Mouse (Mus musculus): ENCODE results near the gene Gtf2f2.

Gtf2f2 gene

DNA sequence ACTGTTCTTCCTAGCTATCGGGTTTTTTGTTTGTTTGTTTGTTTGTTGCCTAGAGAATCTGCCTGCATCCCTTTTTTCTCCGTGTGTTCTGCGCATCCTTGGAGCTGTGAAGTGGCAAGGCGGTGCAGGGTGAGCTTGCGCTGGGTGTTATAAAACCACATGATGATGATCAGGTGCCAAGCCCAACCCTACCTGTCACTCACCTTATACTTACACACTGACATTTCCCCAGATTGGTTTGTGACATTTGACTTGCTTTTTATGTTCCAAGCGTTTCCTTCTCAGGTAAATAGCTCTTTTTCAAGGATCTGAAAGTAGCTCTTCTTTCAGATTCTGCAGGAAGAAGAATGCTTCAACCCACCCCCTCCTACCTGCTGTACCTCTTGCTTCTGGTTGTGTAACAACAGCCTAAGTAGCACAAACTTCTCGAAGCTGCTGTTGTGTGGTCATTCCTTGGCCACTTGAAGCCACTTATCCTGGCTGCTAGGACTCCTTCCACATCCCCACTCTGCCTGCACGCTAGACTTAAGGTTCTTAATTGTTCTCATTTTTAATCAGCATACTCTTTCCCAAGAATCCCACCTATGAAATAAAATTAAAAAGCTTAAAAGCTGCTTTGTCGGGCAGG is 143.8 kb downstream of the Gtf2f2 start:
- no peak for DNase-seq (ENCODE audit: inconsistent age in 2 of 2, low spot score in 1 of 2)

DNA sequence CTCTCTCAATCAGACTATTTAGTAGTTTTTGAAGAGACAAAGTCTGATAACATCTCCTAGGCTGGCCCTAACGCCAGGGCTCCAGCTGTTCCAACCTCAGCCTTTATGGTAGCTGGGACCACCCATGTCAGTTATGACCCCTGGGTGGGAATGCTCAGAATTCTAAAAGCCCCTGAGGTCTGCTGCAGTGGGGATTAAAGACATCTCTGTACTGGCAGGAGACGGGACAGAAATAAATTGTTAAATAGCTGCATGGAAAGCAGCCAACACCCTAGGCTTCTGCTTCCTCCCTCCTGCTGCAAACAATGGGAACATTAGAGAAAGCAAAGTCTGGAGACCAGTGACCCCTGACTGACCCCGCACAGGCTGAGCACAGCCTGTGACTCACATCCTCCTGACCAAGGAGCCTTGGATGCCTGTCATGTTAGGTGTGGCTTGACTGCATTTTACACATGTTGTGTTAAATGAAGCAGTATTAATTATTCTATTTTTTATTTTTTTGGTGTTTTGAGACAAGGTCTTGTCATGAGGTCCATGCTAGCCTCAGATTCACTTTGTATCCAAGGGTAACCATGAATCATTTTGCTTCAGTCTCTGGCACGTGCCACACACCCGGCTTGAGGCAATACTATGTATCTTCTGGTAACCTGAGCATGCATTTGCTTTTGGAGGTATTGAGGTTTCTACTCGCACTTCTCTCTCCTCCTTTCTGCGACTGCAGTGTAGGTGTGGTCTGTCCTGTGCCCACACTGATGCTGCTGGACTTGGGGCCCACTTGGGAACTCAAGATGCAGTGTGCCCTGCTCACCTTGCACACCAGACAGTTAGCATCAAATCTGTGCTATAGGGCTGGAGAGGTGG is 146.9 kb downstream of the Gtf2f2 start:
- DNase-seq (ENCODE audit: inconsistent age in 2 of 2, low spot score in 1 of 2): peak; percentile 79 to 88

DNA sequence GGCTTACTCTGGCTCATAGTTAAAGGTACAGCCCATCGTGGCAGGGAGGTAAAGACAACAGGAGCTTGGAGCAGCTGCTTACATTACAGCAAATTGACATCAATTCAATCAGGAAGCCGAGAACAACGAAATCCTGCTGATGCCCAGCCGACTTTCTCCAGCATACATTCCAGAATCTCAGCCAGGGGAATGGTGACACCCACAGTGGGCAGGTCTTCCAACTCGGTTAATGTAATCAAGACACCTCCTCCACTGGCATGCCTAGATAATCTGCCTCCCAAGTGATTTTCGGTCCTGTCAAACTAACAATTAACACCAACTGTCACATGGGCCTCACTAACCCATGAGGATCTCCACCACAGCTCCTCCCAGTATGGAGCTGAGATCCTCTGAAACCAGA is 148.0 kb downstream of the Gtf2f2 start:
- no peak for DNase-seq (ENCODE audit: inconsistent age in 2 of 2, low spot score in 1 of 2)

GRCm38 (mm10) chr14:75859619-75860018 is 151.0 kb downstream of the Gtf2f2 start:
- no peak for DNase-seq (ENCODE audit: inconsistent age in 2 of 2, low spot score in 1 of 2)

GRCm38 (mm10) chr14:75858181-75858580 is 152.5 kb downstream of the Gtf2f2 start:
- DNase-seq (ENCODE audit: inconsistent age in 2 of 2, low spot score in 1 of 2): no peak

- DNase-seq (ENCODE audit: inconsistent age in 2 of 2, low spot score in 1 of 2): no peak
These were observed 155.2 kb downstream of the Gtf2f2 start for GRCm38 (mm10) chr14:75855263-75855992.

- DNase-seq (ENCODE audit: inconsistent age in 2 of 2, low spot score in 1 of 2): no peak
These were observed 158.6 kb downstream of the Gtf2f2 start for GRCm38 (mm10) chr14:75852016-75852415.

DNA sequence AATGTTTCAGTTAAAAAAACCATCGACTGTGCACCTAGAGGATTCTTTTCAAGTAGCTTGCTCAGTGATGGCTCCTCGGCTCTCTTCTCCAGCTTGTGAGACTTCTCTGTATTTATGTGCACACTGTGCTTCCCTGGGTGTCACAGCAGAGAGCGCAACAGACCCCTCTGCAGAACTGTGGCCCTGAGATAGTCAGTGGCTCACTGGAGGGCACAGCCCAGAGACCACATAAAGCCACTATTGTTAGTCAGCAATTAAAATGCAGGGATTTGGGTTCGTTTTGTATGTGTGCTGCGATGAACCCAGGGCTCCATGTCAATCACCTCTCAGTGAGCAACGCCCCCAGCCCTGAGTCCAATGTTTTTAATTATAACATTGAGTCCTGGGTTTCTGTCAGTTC is 159.8 kb downstream of the Gtf2f2 start:
- DNase-seq (ENCODE audit: inconsistent age in 2 of 2, low spot score in 1 of 2): no peak

DNA sequence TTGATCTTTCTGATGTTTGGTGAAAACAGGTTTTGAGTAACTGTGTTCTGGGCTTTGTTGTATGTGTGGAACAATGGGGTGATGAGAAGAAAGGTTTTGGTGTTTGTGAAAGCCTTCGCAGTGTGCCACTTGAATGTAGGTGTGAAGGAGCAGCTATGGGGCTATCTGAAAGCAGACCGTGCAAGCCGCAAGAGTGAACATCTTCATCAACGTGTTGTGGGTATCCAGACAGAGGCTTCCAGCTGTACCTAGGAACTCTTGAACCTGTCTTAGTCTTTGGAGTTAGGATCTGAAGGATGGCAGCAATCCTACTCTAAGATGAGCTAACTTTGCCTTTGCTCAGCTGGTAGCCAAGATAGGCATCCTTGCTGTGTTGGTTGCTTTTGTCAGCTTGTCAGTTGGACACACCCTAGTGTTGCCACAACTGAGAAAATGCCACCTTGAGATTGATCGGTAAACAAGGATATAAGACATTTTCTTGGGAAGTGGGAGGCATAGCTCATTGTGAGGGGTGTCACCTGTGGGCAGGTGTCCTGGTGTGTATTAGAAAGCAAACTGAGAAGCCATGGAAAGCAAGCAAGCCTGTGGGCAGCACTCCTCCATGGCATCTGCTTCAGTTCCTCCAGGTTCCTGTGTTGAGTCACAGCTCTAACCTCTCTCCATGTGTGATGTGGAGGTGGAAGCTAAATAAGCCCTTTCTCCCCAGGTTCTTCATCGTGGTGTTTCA is 160.7 kb downstream of the Gtf2f2 start:
- DNase-seq (ENCODE audit: inconsistent age in 2 of 2, low spot score in 1 of 2): no peak

GRCm38 (mm10) chr14:75849236-75849635 is 161.4 kb downstream of the Gtf2f2 start:
- peak in 1 of 2 experiments; percentile 56 for DNase-seq (ENCODE audit: inconsistent age in 2 of 2, low spot score in 1 of 2)

DNA sequence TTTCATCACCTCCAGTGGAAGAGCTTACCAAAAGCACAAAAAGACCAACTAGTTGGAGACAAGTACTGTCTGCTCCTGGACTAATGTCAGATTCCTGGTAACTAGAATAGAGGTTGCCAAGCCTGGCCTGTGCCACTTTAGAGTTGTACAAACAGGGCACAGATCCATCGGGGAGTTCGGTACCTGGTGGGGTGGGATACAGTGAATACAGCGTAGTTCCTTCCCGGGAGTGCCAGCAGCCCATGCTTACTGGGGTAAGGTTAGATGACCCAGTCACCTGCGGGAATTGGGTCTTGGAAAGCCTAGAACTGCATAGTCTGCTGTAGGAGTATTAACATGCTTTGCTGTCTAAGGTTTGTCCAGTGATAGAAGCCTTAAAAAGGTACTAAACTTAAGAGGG is 162.2 kb downstream of the Gtf2f2 start:
- DNase-seq (ENCODE audit: inconsistent age in 2 of 2, low spot score in 1 of 2): peak in 1 of 2 experiments; percentile 54

DNA sequence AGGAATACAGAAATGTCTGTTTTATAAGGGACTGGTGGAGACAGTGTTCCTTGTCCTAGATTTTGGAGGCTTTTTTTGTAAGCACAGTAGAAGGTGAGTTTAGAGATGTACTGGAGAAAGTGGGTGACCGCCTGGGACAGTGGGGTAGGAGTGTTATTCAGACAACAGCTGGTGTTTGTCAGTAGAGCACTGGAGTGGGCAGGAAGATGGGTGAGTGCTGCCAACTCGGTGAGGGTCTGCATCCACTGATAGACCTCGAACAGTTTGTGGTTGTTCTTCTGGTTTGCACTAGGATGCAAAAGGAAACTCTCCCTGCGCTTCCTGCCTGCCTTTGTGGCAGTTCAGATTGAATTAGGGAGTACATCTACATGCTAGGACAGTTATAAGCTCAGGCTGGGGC is 163.0 kb downstream of the Gtf2f2 start:
- no peak for DNase-seq (ENCODE audit: inconsistent age in 2 of 2, low spot score in 1 of 2)
